Mouse (Mus musculus): ENCODE data around the gene Gprin2.

DNA sequence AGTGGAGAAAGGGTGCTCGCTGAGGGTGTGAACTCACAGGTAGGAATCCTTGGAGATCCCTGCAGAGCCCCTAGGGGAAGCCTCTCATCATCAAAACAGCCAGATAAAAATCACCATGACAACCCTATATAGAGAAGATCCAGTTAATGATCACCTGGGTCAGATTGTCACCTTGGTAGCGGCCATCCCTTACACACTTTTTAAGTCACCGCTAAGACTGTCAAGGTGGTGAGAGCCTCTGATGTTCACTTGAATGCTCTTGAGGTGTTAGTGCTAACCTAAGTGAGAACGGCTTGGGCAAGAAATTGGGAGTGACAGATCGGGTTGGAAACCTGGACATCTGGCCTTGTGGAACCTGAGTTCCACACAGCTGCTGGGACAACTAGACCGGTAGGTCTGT, 17.8 kb upstream of the Gprin2 start, which contains the start of gene Syt15:
- TF ChIP-seq POLR2A (IDR thresholded peaks at IDR 0.05; ENCODE audit: insufficient read depth, low read length) (no peak), EP300 (IDR thresholded peaks at IDR 0.05; ENCODE audit: insufficient read depth, low read depth, low read length) (no peak)
